In genomic region chr17:29847291-29847690, GRCm38 (mm10) we compare ENCODE assay signal across 22 mouse cellular contexts.
DNase-seq lines count a peak whose midpoint lies in the region; TF ChIP-seq lines count a peak whose summit lies in the region.
"Had no signal": no experiment of that assay in that cellular context is flagged by ENCODE, and none has a peak within 500 bp of the region (broad histone marks: within the 10 kb centered on the region; RNA-seq: fewer than 3 reads in every experiment).

No protein-coding gene starts in this region.

- no peak overlapping the region for H3K4me3 ChIP-seq in lung, adult 2 months (replicated peaks; ENCODE audit: extremely low read depth, low read depth, low read length)
- H3K4me3 ChIP-seq: forebrain, embryonic 10.5 days; forebrain, embryonic 13.5 days; gastrocnemius, adult 2 months; heart, embryonic 13.5 days had no signal

- no peak for TF ChIP-seq POLR2A in lung, adult 2 months (IDR thresholded peaks at IDR 0.05; ENCODE audit: borderline replicate concordance, extremely low read depth, low read depth, low read length)

- DNase-seq in lung, adult 18-20 months = peak; percentile 13 to 39
- DNase-seq in lung, adult 2 months = no peak
- peak; percentile 55 for DNase-seq in embryo, embryonic 10.5 days (ENCODE audit: low spot score)
- peak; percentile 44 for DNase-seq in lung, postnatal 10 days
- peak; percentile 26 to 65 for DNase-seq in lung, postnatal 4 days
- no peak for DNase-seq in gastrocnemius, adult 8-10 months (ENCODE audit: low spot score in 2 of 2)
- DNase-seq in kidney, adult 18-20 months = no peak
- DNase-seq: adrenal gland, adult 2 months; adrenal gland, postnatal 14 days; B cell, adult 2 months; cerebellum, adult 11 months; cerebellum, adult 8-10 months; cerebellum, postnatal 10 days; cerebellum, postnatal 36 days; gastrocnemius, adult 2 months; gastrocnemius, postnatal 25 days; heart, adult 18-20 months; heart, postnatal 14 days; heart, postnatal 4 days had no signal

- WGBS in lung, adult 2 months = 50% methylated on average over 8 of the region's 8 CpGs

- no peaks in the 10 kb centered on the region for H3K4me1 ChIP-seq in lung, adult 2 months (ENCODE audit: control insufficient read depth, insufficient read depth, low read length)

- TF ChIP-seq CTCF in lung, adult 2 months (IDR thresholded peaks at IDR 0.05; ENCODE audit: insufficient read depth, low read length) = no peak

Comparison
In these comparisons a context has a peak if more than half of its experiments do, and no peak if none do; other contexts are left out.
1. DNase-seq: peak in lung, adult 18-20 months (2 of 2), embryo, embryonic 10.5 days (single experiment), lung, postnatal 10 days (single experiment) and lung, postnatal 4 days (2 of 2); none in lung, adult 2 months (single experiment), gastrocnemius, adult 8-10 months (0 of 2) and kidney, adult 18-20 months (single experiment).